Mouse (Mus musculus): Measurements from ENCODE around the gene Ncapd2. TPM values are rescaled to one million over a fixed set of nuclear protein-coding genes. Genes with fewer than 3 reads are reported as not detected.

Ncapd2 gene
- total RNA-seq, 2 experiments from 2014 or later: 12.1 to 12.7 TPM

GRCm38 (mm10) chr6:125215148-125215954 is 23.9 kb upstream of the Ncapd2 start, which contains the start of gene Vamp1:
TSS of gene Vamp1 (plus strand) at chr6:125215551.
- DNase-seq: peak; percentile 90

- DNase-seq: no peak
Observed at GRCm38 (mm10) chr6:125213715-125214114, 22.2 kb upstream of the Ncapd2 start.

GRCm38 (mm10) chr6:125213129-125213528 is 21.6 kb upstream of the Ncapd2 start:
- DNase-seq: no peak

GRCm38 (mm10) chr6:125212621-125213020 is 21.1 kb upstream of the Ncapd2 start:
- no peak for DNase-seq

- DNase-seq: no peak
Observed at GRCm38 (mm10) chr6:125210436-125210835, 18.9 kb upstream of the Ncapd2 start.

GRCm38 (mm10) chr6:125197166-125197565 is 5.7 kb upstream of the Ncapd2 start:
- no peak for DNase-seq

- DNase-seq: no peak
Observed at GRCm38 (mm10) chr6:125196301-125196700, 4.8 kb upstream of the Ncapd2 start.

- DNase-seq: no peak
Observed at GRCm38 (mm10) chr6:125195541-125196075, 4.1 kb upstream of the Ncapd2 start.

GRCm38 (mm10) chr6:125193390-125193789 is 1.9 kb upstream of the Ncapd2 start:
- no peak for DNase-seq

- DNase-seq: no peak
Observed at GRCm38 (mm10) chr6:125192841-125193240, 1.3 kb upstream of the Ncapd2 start.

GRCm38 (mm10) chr6:125192016-125192714 is 664 bp upstream of the Ncapd2 start:
- DNase-seq: peak; percentile 89

GRCm38 (mm10) chr6:125190816-125191215 is 685 bp downstream of the Ncapd2 start:
- DNase-seq: no peak

- DNase-seq: no peak
Observed at GRCm38 (mm10) chr6:125186203-125186602, 5.3 kb downstream of the Ncapd2 start.

GRCm38 (mm10) chr6:125182133-125182532 is 9.4 kb downstream of the Ncapd2 start:
- no peak for DNase-seq

- no peak for DNase-seq
Observed at GRCm38 (mm10) chr6:125179601-125180000, 11.9 kb downstream of the Ncapd2 start.

- no peak for DNase-seq
Observed at GRCm38 (mm10) chr6:125175469-125175868, 16.0 kb downstream of the Ncapd2 start.

- DNase-seq: no peak
Observed at GRCm38 (mm10) chr6:125173256-125173655, 18.2 kb downstream of the Ncapd2 start.

- DNase-seq: no peak
Observed at GRCm38 (mm10) chr6:125172474-125172873, 19.0 kb downstream of the Ncapd2 start.

GRCm38 (mm10) chr6:125170194-125170593 is 21.3 kb downstream of the Ncapd2 start:
- no peak for DNase-seq

GRCm38 (mm10) chr6:125168086-125168485 is 23.4 kb downstream of the Ncapd2 start:
- no peak for DNase-seq

- peak; percentile 87 for DNase-seq
Observed at GRCm38 (mm10) chr6:125166861-125167650, 24.4 kb downstream of the Ncapd2 start.

- DNase-seq: peak; percentile 94
Observed at GRCm38 (mm10) chr6:125166051-125166751, 25.3 kb downstream of the Ncapd2 start, which contains the start of gene Gapdh. TSS of gene Gapdh (minus strand) at chr6:125166467.

All from gastrocnemius, postnatal 25 days (tissue).